Mouse (Mus musculus) midbrain, postnatal 0 days (tissue): ENCODE measurements around the gene Ift52. TPM values are rescaled to one million over a fixed set of nuclear protein-coding genes. Genes with fewer than 3 reads are reported as not detected.
A peak's percentile ranks its signal among the peaks of the same experiment; 100 is the strongest.

Source experiments
- ATAC-seq: fragments of 200-750 bp; cut with Nextera tagmentation; 2 replicates; pipeline ENCODE4 v1.8.0; 2017; ENCODE audit warnings: moderate number of reproducible peaks, mild to moderate bottlenecking, moderate TSS enrichment, moderate library complexity; ENCODE audit not compliant: low FRiP score
- DNase-seq: peaks from one replicate; pipeline ENCODE4 v3.0.0-alpha.2; 2015; ENCODE audit warnings: low spot score
- H3K27ac ChIP-seq: fragments of 300-500 bp; sonication (generic); 2 replicates; pipeline ENCODE4 v1.5.1; 2014; ENCODE audit warnings: low read depth, mild to moderate bottlenecking, low read length, mixed read lengths
- H3K27me3 ChIP-seq: fragments of 300-500 bp; sonication (generic); 2 replicates; pipeline ENCODE4 v1.6.1; 2014; ENCODE audit warnings: low read length, control low read depth, mixed read lengths; ENCODE audit not compliant: insufficient read depth
- H3K36me3 ChIP-seq: fragments of 300-500 bp; sonication (generic); 2 replicates; pipeline ENCODE4 v1.6.1; 2014; ENCODE audit warnings: low read length, control low read depth, mixed read lengths; ENCODE audit not compliant: insufficient read depth
- H3K4me1 ChIP-seq: fragments of 300-500 bp; sonication (generic); 2 replicates; pipeline ENCODE4 v1.6.1; 2014; ENCODE audit warnings: mild to moderate bottlenecking, control low read depth, antibody characterized with exemption, low read length, mixed read lengths; ENCODE audit not compliant: insufficient read depth
- H3K4me2 ChIP-seq: fragments of 300-500 bp; sonication (generic); 2 replicates; pipeline ENCODE4 v1.6.1; 2014; ENCODE audit warnings: low read depth, mild to moderate bottlenecking, low read length, mixed read lengths; ENCODE audit not compliant: poor library complexity, severe bottlenecking
- H3K4me3 ChIP-seq: fragments of 300-500 bp; sonication (generic); 2 replicates; pipeline ENCODE4 v1.5.1; 2014; ENCODE audit warnings: low read depth, mild to moderate bottlenecking, low read length, moderate library complexity
- H3K9ac ChIP-seq: fragments of 300-500 bp; sonication (generic); replicated peaks from 2 replicates; pipeline ENCODE4 v1.6.1; 2014; ENCODE audit warnings: mild to moderate bottlenecking, low read length, moderate library complexity, mixed read lengths; ENCODE audit not compliant: poor library complexity, severe bottlenecking
- H3K9me3 ChIP-seq: fragments of 300-500 bp; sonication (generic); 2 replicates; pipeline ENCODE4 v1.6.1; 2016; ENCODE audit warnings: low read length, control low read depth
- CTCF ChIP-seq: IDR thresholded peaks from 2 replicates; pipeline ENCODE4 v1.5.1; 2016; ENCODE audit warnings: antibody characterized with exemption, mild to moderate bottlenecking
- WGBS: fragments of 180-500 bp; shearing (Covaris S2); extraction: QIAGEN DNeasy Blood & Tissue Kit; methylation state at CpG from one replicate; pipeline ENCODE4 v1.1.7; 2014; 5-methylcytosine and 5-hydroxymethylcytosine counted together
- polyA plus RNA-seq: library from polyadenylated mRNA; unstranded; fragments of >200 nt; fragmentation: Nextera tagmentation; extraction: Ambion mirVana; gene quantifications from 2 replicates; pipeline ENCODE4 v1.2.1, GENCODE M21; 2015
- total RNA-seq: library from RNA; depleted of rRNA; stranded (reverse); fragments of >200 nt; gene quantifications from 2 replicates; pipeline ENCODE4 v1.2.3, GENCODE M21; 2014

Gene Ift52
- total and polyA plus RNA-seq, 2 experiments from 2014 or later, result 29.8 to 31.2 TPM

GRCm38 (mm10) chr2:162973637-162974036 lies 43.5 kb upstream of the Ift52 start:
- H3K27ac ChIP-seq, result no peak overlapping the region

GRCm38 (mm10) chr2:162975157-162975775 lies 41.9 kb upstream of the Ift52 start:
- Histone ChIP-seq H3K27ac (no peak overlapping the region), H3K4me2 (no peak overlapping the region), H3K27me3 (no peaks in the 10 kb centered on the region), H3K9ac (no peak overlapping the region), H3K36me3 (no peaks in the 10 kb centered on the region), H3K4me1 (no peaks in the 10 kb centered on the region), H3K9me3 (no peaks in the 10 kb centered on the region), H3K4me3 (no peak overlapping the region)
- no peak for TF ChIP-seq CTCF
- WGBS, result 72% methylated on average over 11 of the region's 11 CpGs
- ATAC-seq, result 0 out of 2 replicates have a peak, but pooled peaks have one; percentile 49
- peak; percentile 52 for DNase-seq

More at GRCm38 (mm10) chr2:162973637-162974036, 43.5 kb upstream of the Ift52 start:
- no peaks in the 10 kb centered on the region for H3K4me1 ChIP-seq
- H3K4me2 ChIP-seq, result no peak overlapping the region
- H3K9ac ChIP-seq, result 0 out of 2 replicates have a peak overlapping the region, but pooled peaks have one; percentile 4
- 18% methylated on average over 11 of the region's 11 CpGs for WGBS
- 0 out of 2 replicates have a peak, but pooled peaks cover 2% of the 10 kb centered on the region for H3K36me3 ChIP-seq
- no peak overlapping the region for H3K4me3 ChIP-seq
- TF ChIP-seq CTCF, result no peak
- H3K9me3 ChIP-seq, result no peaks in the 10 kb centered on the region
- ATAC-seq (no peak), DNase-seq (peak; percentile 30)
- no peaks in the 10 kb centered on the region for H3K27me3 ChIP-seq

DNA sequence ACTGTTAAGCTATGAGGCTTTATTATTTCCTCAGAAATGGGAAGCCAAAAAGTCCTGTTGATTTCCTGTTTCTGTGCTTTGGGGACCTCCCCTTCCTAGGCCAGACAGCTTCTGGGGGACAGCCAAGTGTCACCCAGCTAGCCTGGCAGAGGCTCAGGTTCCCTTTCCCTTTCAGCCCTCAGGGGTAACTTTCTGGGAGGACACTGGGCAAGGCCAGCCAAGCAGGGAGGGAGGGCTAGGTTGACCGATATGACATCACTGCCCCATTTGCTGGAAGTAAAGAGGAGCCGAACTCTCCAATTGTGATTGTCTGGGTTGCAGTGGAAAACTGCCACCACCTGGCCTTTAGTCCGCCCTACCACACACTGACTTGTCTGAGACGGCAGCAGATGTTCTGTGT lies 41.2 kb upstream of the Ift52 start:
- DNase-seq (peak; percentile 52), ATAC-seq (no peak)
- Histone ChIP-seq H3K27me3 (no peaks in the 10 kb centered on the region), H3K4me3 (no peak overlapping the region), H3K36me3 (no peaks in the 10 kb centered on the region), H3K4me1 (no peaks in the 10 kb centered on the region), H3K27ac (no peak overlapping the region), H3K9me3 (no peaks in the 10 kb centered on the region), H3K9ac (no peak overlapping the region), H3K4me2 (no peak overlapping the region)
- WGBS, result 80% methylated on average over 4 of the region's 4 CpGs
- TF ChIP-seq CTCF, result no peak

DNA sequence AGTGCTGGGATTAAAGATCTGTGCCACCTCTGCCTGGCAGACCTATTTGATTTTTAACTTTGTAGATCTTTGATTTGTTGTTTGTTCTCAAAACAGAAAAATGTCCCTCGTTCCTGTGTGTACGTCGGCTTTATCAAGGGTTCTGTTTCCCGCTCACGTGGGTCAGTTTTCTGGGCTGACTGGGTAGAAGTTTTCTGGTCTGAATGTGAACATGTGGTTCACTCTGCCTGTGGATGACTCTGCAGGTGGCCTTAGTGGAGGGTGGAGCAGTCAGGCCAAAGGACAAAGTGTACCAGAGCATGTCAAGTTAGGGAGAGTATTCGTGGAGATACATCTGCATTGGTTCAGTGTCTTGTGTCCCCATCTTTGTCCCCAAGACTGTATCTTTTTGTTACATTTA lies 32.8 kb upstream of the Ift52 start:
- WGBS, result 88% methylated on average over 6 of the region's 6 CpGs

GRCm38 (mm10) chr2:162985923-162986322 lies 31.2 kb upstream of the Ift52 start:
- Histone ChIP-seq H3K4me1 (no peaks in the 10 kb centered on the region), H3K4me2 (no peak overlapping the region), H3K4me3 (no peak overlapping the region), H3K9me3 (no peaks in the 10 kb centered on the region), H3K27me3 (peaks cover 3% of the 10 kb centered on the region; the same call in 1 of the 2 replicates), H3K36me3 (no peaks in the 10 kb centered on the region), H3K27ac (no peak overlapping the region), H3K9ac (no peak overlapping the region)
- ATAC-seq, result no peak
- DNase-seq, result peak; percentile 85
- WGBS, result 37% methylated on average over 3 of the region's 3 CpGs
- no peak for TF ChIP-seq CTCF

More for the DNA sequence above, 32.8 kb upstream of the Ift52 start:
- Histone ChIP-seq H3K9ac (no peak overlapping the region), H3K9me3 (no peaks in the 10 kb centered on the region), H3K4me3 (no peak overlapping the region), H3K36me3 (no peaks in the 10 kb centered on the region), H3K4me2 (no peak overlapping the region), H3K4me1 (no peaks in the 10 kb centered on the region), H3K27me3 (peaks cover 3% of the 10 kb centered on the region; the same call in 1 of the 2 replicates), H3K27ac (no peak overlapping the region)
- no peak for DNase-seq
- ATAC-seq, result no peak
- no peak for TF ChIP-seq CTCF

DNA sequence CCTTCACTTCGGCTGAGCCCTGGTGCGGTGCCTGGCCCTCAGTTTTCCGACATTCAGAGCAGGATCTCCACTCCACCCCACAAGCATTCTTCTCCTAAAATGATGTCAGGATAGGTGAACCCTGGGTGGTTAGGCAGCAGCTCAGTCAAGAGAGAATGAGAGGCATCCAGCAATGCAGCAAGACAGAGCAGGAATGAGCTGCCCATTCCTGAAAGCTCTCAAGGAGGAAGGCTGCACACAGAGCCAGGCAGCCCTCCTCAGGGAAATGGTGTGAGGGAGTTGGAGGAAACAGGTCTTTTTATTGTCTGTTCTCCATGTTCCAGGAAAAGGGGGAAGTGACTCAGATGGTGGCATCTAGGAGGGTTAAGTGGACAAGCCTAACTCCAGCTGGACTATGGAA lies 30.4 kb upstream of the Ift52 start:
- ATAC-seq, result no peak

More for the DNA sequence above, 30.4 kb upstream of the Ift52 start:
- TF ChIP-seq CTCF, result no peak
- peaks cover 3% of the 10 kb centered on the region; the same call in 1 of the 2 replicates for H3K27me3 ChIP-seq
- H3K4me1 ChIP-seq, result no peaks in the 10 kb centered on the region
- H3K27ac ChIP-seq, result no peak overlapping the region
- 88% methylated on average over 3 of the region's 3 CpGs for WGBS
- H3K36me3 ChIP-seq, result no peaks in the 10 kb centered on the region
- no peak overlapping the region for H3K4me2 ChIP-seq
- H3K9ac ChIP-seq, result no peak overlapping the region
- no peaks in the 10 kb centered on the region for H3K9me3 ChIP-seq
- no peak overlapping the region for H3K4me3 ChIP-seq
- no peak for DNase-seq
